Mouse (Mus musculus): ENCODE measurements at regions not wholly inside any gene's neighbourhood (a gene's known extent, or its start where the extent isn't known, plus 50 kb on each side); places are given as distances from the start of the nearest gene placed in this dataset.

GRCm38 (mm10) chr14:62132353-62132816, 160.0 kb upstream of the Rnaseh2b start:
- DNase-seq, result no peak

- no peak for DNase-seq
These were observed 154.4 kb upstream of the Rnaseh2b start for GRCm38 (mm10) chr14:62137981-62138380.

GRCm38 (mm10) chr14:62144385-62145030, 147.9 kb upstream of the Rnaseh2b start:
- no peak for DNase-seq

GRCm38 (mm10) chr14:62157038-62157716, 135.2 kb upstream of the Rnaseh2b start:
- DNase-seq, result no peak

- DNase-seq, result no peak
These were observed 132.7 kb upstream of the Rnaseh2b start for GRCm38 (mm10) chr14:62159690-62160089.

- DNase-seq, result no peak
These were observed 129.1 kb upstream of the Rnaseh2b start for GRCm38 (mm10) chr14:62163120-62163796.

- no peak for DNase-seq
These were observed 127.5 kb upstream of the Rnaseh2b start for GRCm38 (mm10) chr14:62164918-62165317.

GRCm38 (mm10) chr14:62166006-62166405, 126.4 kb upstream of the Rnaseh2b start:
- DNase-seq, result no peak

GRCm38 (mm10) chr14:62166596-62166995, 125.8 kb upstream of the Rnaseh2b start:
- no peak for DNase-seq

GRCm38 (mm10) chr14:62167090-62167489, 125.3 kb upstream of the Rnaseh2b start:
- no peak for DNase-seq

- DNase-seq, result no peak
These were observed 123.7 kb upstream of the Rnaseh2b start for GRCm38 (mm10) chr14:62168711-62169110.

GRCm38 (mm10) chr14:62170385-62170784, 122.0 kb upstream of the Rnaseh2b start:
- DNase-seq, result no peak

- DNase-seq, result no peak
These were observed 120.9 kb upstream of the Rnaseh2b start for GRCm38 (mm10) chr14:62171256-62172047.

- DNase-seq, result peak; percentile 77
These were observed 118.4 kb upstream of the Rnaseh2b start for GRCm38 (mm10) chr14:62173835-62174530.

- no peak for DNase-seq
These were observed 116.9 kb upstream of the Rnaseh2b start for GRCm38 (mm10) chr14:62175384-62176048.

GRCm38 (mm10) chr14:62177509-62177908, 114.9 kb upstream of the Rnaseh2b start:
- no peak for DNase-seq

GRCm38 (mm10) chr14:62187360-62187759, 105.0 kb upstream of the Rnaseh2b start:
- DNase-seq, result no peak

- DNase-seq, result no peak
These were observed 104.1 kb upstream of the Rnaseh2b start for GRCm38 (mm10) chr14:62188147-62188885.

- no peak for DNase-seq
These were observed 100.8 kb upstream of the Rnaseh2b start for GRCm38 (mm10) chr14:62191624-62192023.

GRCm38 (mm10) chr14:62192814-62193213, 99.6 kb upstream of the Rnaseh2b start:
- no peak for DNase-seq

GRCm38 (mm10) chr14:62193371-62193770, 99.0 kb upstream of the Rnaseh2b start:
- no peak for DNase-seq

Measured in right cerebral cortex, postnatal 4 days (tissue).